Mouse (Mus musculus) T-cell, adult 2 months (primary cell): Measurements from ENCODE around the gene Dnajc11.

Experiments used
- DNase-seq: peaks from one replicate; pipeline ENCODE4 v3.0.0; 2022; ENCODE audit warnings: low spot score

Dnajc11 gene

DNA sequence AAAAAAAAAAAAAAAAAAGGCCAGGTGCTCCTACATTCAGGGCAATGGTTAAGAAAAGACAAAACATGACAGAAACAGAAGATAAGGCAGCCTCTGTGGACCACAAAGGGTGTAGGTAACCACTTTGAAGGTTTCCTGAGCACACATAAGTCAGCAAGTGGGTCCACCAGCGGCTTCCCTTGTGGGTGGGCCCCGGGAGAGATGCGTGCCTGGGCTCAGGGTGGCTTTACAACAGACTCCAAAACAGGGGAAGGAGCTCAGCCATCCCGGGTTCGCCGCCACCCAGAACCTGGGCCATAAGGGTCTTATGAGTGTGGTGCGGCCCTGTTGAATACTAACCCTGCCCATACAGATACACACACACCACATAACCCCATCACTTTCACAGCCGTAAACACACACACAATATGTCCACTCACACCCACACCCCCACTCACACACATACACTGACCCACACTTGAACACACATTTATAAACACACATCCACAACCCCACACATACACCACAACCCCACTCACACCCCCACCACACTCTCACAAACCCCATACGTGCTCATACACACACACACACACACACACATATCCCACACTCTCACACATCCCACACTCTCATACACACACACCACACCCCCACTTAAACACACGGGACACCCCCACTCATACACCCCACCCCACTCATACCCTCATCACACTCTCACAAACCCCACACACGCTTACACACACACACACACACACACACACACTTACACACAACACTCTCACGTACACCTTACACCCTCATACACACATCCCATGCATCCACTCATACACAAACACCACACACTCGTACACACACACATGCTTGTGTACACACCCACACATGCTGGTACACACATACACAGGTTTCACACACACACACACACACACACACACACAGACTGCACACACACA, 651 bp upstream of the Dnajc11 start:
- DNase-seq: peak; percentile 34

DNA sequence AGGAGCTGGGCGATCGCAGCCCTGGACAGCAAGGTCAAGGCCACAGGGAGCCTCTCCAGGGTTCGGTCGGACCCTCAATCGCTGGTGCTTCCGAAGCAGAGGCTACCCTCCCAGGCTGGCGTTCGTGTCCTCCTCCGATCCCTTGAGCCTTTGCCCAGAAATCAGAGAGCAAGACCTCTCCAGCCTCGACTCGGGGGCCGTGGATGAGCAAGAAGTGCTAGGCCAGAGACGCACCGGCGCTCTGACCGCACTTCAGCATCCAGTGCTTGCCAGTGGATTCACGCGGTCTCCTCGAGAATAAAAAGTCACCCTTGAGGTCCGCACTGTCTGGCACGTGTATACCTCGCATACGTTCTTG, 703 bp downstream of the Dnajc11 start:
- DNase-seq: no peak

DNA sequence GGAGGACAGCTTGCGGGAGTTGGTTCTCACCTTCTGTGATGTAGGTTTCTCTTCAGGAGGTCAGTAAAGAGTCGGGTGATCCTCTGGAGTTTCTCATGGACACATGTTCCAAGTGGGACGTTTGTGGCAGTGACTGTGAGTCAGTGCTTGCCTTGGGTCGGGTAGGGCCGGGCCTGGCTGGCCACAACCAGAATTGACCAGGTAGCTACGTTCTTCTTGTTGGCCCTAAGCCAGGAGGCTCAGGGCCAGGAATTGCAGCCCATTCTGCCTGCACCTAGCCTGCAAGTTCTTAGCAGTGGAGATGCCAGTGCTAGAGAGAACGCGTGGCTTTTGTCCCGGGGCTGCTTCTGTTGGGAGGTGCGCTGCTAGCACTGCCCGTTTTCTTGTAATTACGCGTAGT, 4.0 kb downstream of the Dnajc11 start:
- DNase-seq: no peak

DNA sequence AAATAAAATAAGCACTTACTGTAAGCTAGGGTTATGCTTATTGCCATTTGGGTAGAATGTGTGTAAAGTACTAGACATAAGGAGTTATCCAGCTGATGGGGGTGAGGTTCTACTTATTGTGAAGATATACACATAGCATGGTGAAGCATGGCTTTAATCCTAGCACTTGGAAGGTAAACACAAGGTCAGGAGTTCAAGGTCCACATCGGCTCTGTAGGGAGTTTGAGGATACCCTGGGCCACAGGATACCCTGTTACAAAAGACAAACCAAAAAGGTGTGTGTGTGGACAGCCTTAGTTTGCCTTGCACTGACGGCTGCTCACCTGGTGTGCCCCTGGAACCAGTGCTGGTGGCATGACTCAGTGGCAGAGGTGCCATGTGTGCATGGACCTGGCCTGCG, 4.6 kb downstream of the Dnajc11 start:
- no peak for DNase-seq

DNA sequence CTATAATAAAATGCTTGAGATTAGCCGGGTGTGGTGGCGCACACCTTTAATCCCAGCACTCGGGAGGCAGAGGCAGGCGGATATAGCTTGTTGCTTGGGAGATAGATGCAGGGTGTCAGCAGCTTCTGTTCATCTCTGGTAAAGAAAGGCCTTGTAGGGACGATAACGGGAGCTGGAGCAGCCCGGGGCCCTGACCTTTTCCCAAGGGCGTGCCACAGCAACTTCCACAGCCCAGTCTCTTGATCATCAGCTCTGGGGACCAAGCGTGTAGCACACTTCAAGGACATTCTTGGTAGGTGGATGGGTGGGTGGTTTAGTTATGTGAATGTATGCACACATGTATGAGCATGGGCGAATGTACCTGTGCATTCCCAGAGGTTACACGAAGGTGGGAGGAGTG, 12.7 kb downstream of the Dnajc11 start:
- no peak for DNase-seq

DNA sequence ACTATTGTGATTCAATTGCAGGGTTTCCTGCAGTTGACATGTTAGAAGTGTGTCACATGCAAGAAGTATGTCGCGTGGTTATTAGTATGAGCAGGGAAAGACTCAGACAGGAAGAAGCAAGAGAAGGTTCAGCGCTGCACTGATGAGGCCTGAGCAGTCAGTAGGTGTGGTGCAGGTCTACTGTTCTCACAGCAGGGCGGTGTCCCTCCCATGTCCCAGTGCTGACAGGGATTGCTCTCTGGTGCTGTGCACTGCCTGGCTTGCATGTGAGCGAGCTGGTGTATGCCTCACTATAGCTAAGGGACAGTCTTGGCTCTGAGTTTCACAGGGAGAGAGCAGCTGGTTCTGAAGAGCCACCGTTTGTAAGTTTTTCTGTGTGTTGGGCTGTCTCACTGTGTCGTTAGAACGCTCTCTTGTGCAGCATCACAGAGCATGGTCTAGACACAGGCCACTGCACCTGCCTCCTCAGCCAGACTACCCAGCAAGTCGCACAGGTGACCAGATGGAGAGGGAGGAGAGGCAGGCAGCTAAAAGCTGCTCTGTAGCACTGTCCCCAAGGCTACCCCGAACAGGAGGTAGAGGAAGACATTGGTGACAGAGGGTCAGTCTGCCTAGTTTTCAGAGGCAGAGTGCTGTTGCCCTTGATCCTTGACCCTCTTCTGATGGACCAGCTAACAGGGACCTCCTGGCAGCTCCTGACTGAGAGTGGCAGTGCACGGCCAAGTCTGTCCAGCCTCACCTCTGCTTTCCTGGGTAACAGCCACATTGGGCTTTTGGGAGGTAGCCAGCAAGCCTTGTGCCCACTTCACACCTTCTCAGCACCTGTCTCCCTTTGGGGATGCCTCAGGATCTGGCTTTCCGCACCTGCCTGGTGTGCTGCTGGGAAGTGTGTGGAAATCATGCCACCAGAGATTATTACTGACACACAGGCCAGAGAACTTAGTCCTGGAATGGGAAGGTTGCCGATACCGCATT, 15.3 kb downstream of the Dnajc11 start:
- DNase-seq: no peak

DNA sequence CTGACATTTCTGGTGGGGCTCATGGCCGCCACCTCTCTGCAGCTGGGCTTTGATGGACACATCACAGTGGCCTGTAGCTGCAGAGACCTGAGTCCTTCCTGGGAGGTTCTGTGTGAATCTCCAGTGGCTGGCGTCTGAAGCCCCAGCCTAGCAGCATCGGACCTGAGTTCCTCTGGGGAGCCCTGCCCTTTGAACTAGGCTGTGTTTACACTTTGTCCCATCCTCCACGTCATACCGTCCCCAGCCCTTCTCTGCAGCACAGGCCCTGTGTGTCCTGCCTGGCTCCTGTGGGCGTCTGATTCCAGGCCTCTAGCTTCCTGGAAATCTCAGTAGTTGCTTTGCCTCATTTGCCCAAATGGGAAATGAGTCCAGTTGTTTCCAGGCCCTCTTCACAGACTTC, 19.7 kb downstream of the Dnajc11 start:
- no peak for DNase-seq

DNA sequence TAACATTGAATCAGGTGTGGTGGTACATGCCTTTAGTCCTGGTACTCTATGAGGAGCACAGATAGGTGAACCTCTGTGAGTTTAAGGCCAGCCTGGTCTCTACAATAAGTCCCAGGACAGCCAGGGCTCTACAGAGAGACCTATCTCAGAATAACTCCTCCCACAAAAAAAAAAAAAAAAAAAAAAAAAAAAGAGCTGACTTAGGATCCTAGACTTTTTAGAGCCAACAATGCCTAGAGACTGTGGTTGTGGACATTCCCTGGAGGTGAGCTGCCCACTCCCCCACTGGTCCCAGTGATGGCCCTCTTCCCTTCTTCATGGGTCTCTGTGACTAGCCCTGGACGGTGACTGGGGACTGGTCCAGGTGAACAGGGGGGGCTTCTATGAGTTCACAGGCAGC, 22.3 kb downstream of the Dnajc11 start:
- no peak for DNase-seq

DNA sequence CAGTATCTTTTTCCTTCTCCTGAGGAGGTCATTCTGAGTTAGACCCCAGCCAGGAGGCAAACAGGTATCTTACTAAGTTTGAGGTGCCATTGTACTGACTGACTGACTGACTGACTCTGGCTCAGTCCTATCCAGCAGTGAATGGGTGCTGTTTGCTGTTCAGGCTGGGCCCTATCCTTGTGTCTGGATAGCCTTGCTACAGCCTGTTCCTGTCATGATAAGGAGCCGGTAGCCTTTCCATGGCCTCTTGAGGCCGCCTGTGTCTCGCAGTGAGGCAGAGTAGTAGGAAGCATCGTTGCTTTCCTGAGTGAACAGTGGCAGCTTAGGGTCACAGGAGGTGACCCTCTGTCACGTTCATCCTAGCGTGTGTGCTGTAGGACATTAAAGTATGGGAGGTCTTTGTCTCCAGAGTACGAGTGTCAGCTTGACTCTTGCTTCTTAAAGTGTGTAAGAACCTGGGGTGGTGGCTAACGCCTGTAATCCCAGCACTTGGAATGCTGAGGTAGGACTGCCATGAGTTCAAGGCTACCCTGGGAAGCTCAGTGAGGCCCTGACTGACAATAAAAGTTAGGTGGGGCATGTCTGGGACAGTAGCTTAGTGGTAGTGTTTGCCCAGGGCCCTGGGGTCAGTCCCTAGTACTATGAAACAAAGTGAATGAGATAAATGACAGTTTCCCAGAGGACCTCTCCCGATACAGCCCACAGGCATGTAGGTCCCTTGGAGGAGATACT, 24.3 kb downstream of the Dnajc11 start:
- DNase-seq: no peak

DNA sequence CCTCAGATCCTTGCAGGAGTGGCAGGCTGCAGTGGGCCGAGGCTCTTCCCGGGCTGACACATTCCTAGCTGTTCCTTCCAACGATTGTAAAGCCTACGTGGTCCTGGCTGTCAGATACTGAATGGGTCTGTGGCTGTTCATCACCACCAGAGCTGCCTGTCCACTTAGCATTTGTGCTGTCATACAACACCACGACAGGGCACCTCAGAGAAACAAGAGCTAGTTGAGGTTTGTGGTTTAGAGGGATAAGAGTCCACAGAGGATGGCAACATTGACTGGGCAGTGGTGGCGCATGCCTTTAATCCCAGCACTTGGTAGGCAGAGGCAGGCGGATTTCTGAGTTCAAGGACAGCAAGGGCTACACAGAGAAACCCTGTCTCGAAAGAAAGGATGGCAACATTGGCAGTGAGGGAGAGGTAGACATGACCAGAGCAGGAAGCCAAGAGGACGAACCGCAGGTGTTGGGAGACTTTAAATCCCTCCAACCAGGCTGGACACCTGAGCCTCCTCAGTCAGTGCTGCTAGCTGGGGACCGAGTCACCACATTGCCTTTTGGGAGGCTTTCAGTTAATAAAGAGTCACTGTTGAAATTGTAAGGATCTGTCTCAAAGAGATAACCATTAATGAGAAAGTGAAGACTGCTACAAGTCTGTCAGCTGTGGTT, 26.5 kb downstream of the Dnajc11 start:
- DNase-seq: no peak

DNA sequence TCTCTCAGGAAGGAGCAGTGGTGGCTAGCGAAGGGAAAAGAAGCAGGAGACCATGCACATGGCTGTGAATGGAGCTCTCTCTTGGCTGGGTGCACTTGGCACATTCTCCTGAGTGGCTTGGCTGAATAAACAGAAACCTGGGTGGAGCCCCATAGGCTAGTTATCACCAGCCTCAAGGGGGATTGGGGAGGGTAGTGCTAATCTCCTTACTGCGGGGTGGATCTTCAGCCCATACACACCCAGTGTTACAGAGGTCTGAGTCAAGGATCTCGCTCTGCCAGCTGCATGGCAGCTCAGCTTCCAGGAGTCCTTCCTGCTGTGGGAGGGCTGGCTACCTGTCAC, 27.0 kb downstream of the Dnajc11 start:
- no peak for DNase-seq

DNA sequence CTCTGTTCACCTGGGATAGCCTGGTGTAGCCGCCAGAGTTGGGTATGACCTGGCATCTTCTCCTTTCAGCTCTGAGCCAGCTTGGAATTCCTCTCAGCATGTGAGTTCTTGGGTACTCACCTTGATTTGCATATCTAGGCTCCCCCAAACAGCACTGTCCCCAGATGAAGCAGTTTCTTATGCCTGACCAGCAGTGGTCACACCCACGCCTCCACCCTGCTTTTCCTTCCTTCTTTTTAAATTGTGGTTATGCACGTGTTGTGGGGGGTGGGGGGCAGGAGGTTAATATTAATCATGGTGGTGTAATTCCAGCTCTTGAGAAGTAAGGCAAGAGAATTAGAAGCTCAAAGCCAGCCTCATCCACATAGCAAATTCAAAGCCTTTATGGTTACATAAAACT, 29.3 kb downstream of the Dnajc11 start:
- no peak for DNase-seq

DNA sequence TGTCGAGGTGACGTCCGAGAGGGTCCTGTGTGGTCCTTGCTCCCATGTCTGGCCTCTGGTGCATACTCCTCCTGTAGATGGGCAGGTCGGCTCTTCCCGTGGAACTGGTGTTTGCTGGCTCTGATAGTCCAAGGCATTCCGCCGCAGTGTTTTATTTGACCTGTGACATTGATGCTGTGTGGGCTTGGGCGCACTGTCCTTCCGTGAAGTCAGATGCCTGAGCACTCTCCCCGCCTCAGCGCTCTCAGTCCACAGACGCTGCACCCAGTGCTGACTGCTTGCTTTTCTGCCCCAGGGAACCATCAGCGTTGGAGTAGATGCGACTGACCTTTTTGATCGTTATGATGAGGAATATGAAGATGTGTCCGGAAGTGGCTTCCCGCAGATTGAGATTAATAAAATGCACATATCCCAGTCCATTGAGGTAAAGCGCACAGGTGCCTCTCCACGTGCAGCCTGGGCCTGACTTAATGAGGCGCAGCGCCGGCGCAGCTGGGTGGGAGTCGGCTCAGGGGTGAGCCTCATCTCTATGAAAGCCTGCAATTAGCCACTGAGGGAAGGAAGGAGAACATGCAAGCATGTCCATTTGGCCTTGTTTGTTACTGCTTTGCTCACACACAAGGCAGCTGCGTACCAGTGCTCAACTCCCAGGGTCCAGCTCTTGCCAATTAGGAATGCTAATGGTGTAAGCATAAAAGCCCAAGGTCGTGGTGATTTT, 34.9 kb downstream of the Dnajc11 start:
- DNase-seq: no peak

DNA sequence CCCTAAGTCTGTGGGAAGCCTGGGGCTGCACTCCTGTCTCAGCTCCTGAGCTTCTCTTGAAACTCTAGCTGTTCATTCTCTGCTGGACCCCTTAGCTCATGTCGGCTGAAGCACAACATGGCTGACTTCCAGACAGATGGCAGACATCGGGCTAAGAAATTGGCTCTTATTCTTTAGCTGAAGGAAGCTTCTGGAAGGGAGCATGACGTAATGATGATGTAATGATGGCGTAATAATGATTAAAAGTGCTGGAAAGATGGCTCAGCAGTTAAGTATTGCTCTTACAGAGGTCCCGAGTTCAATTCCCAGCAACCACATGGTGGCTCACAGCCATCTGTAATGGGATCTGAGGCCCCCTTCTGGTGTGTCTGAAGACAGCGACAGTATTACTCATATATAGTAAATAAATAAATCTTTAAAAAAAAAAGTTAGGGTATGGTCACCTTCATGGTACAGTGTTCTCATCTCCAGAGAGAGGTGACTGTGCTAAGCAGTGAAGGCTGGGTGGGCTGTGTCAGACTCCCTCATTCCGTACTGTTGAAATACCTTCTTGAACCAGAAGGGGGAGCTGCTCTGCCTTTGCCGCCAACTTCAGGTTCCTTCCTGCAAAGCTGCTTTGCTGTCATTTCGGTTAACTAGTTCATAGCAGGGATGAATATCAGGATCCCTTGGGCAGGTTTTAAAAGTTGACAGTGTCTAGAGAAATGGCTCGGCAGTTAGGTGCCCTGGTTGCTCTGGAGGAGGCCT, 38.9 kb downstream of the Dnajc11 start:
- DNase-seq: peak; percentile 21

DNA sequence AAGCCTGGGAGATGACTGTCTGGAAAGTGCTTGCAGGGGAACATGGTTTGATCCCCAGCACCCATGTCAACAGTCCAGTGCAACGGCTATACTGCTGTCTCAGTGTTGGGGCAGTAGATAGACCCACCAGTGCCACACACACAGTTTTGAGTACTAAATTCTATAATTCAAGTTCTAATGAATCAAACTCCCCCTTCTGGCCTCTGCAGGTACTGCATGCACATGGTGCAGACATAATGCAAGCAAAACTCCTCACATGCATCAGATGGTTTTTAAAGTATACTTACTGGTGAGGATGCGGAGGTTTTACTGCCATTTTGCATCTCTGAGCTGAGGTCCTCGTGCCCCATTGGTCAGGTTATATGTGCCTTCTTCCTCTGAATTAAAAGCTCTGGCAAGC, 42.0 kb downstream of the Dnajc11 start:
- DNase-seq: peak; percentile 31

DNA sequence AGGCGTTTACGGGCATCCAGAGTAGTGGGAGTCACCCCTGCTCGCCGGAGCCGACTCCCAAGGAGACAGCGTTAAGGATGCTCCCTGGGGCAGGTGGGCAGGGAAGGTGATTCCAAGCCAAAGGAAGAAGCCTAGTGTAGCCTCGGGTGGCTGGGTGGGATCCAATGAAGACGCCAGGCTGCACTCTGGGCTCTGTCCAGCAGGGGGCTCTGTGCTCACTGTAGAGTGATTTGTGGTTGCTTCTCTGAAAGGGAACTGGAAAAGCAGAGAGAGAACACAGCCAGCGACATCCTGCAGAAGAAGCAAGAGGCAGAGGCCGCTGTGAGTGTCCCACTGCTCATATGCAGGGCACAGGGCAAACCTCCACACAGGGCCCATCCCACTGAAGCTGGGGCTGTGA, 44.3 kb downstream of the Dnajc11 start:
- DNase-seq: peak; percentile 76

DNA sequence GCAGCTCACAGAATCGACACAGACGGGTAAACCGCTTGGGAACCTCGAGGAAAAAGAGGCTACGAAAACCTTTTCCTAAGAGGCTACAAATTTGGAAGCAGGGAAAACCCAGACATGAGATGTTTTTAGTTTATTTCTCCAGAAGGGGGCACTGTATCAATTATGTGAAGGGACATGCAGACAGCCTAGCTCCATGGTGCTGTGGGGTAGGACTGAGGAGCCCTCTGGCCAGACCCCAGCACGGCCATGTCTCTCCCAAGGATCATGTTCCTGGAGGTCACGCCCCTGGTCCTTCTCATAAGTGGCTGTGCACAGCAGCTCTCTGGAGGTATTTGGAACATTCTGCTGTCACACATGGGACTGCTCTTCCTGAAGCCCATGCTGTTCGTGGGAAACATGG, 47.2 kb downstream of the Dnajc11 start:
- no peak for DNase-seq

DNA sequence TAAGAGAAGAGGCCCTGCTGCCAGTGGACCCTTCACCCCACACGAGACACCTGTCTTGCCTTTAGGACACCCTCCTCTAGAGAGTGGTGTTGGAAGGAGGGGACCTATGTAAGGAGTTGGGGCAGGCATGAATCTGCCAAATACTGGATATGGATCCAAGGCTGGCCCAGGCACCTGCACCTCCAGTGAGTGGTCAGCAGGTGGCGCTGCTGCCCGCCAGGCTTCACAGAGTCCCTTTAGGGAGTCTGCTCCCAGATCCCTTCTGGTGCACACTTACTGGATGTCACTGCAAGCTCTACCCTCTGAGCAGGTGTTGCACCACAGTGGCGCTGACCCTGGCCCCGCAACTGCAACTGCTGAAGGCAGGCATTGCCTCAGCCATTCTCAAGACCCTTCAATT, 47.9 kb downstream of the Dnajc11 start:
- DNase-seq: peak; percentile 77

DNA sequence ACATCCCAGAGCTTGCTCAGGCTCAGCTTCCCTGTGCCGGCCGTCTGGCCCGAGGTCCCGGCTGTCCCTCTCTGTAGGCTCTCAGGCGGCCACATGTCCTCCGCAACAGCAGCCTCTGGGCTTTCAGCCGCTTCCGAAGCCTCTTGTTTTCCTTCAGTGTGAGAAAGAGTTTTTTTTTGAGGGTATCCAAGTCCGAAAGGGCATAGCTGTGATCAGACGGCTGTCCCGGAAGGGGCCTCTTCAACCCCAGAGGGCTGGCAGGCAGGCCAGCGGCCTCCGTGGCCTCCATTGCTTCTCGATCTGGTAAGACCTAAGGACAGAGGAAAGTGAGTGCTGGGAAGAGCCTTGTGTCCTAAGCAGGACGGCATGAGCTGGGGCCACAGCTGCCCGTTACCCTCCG, 49.6 kb downstream of the Dnajc11 start:
- no peak for DNase-seq

DNA sequence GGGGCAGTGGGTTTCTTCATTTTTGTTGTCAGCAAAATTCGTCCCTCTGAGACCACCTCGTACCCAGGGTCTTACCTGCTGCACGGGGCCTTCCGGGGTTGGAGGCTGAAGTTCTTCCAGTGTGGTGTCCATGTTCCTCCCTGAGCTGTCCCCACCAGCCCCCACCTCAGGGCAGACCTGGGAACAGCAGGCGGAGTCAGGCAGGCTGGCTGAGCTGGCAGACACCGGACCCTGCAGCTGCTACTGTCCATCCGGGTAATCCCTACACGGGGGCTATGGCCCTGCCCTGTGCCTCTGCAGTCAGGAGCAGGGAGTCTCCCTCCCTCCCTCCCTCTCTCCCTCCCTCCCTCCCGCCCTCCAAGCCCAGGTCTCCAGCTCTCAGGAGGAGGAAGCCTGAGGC, 50.1 kb downstream of the Dnajc11 start:
- no peak for DNase-seq

DNA sequence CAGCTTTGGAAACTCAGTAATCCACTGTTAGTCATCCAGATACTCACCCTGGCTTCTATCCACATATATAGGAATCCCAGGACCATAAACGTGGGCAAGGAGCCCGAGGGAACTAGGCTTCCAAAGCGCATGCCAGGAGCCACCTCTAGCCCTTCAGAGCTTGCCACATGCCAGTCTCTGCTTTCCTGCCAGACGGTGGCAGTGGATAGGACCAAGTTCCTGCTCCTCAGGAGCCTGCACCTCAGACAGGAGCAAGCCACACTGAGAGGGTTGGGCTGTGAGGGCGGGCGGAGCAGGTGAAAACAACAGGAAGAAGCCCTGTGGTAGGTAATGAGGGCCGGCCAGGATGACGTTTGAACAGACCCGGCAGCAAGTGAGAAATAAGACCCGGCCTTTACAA, 52.4 kb downstream of the Dnajc11 start:
- DNase-seq: peak; percentile 76
